Mouse (Mus musculus): ENCODE measurements around the gene Mgst3. TPM values are rescaled to one million over a fixed set of nuclear protein-coding genes. Genes with fewer than 3 reads are reported as not detected.

Mgst3 gene
- 0.43 to 3.1 TPM (median 3.0 TPM) in 3 replicates for total RNA-seq (2017)

- ATAC-seq (replicated peaks; ENCODE audit: insufficient number of reproducible peaks, low FRiP score, low TSS enrichment, poor library complexity, severe bottlenecking) = peak; percentile 79
Measured at GRCm38 (mm10) chr1:167393683-167394492, at the start of gene Mgst3. Mgst3 (minus strand) TSS chr1:167393841.

GRCm38 (mm10) chr1:167438231-167438885 lies 44.7 kb upstream of the Mgst3 start:
- ATAC-seq (replicated peaks; ENCODE audit: insufficient number of reproducible peaks, low FRiP score, low TSS enrichment, poor library complexity, severe bottlenecking) = no peak

- no peak for ATAC-seq (replicated peaks; ENCODE audit: insufficient number of reproducible peaks, low FRiP score, low TSS enrichment, poor library complexity, severe bottlenecking)
Measured at GRCm38 (mm10) chr1:167437091-167437490, 43.5 kb upstream of the Mgst3 start.

- no peak for ATAC-seq (replicated peaks; ENCODE audit: insufficient number of reproducible peaks, low FRiP score, low TSS enrichment, poor library complexity, severe bottlenecking)
Measured at GRCm38 (mm10) chr1:167436186-167436975, 42.7 kb upstream of the Mgst3 start.

GRCm38 (mm10) chr1:167434931-167435330 lies 41.3 kb upstream of the Mgst3 start:
- ATAC-seq (replicated peaks; ENCODE audit: insufficient number of reproducible peaks, low FRiP score, low TSS enrichment, poor library complexity, severe bottlenecking) = no peak

GRCm38 (mm10) chr1:167430976-167431676 lies 37.5 kb upstream of the Mgst3 start:
- no peak for ATAC-seq (replicated peaks; ENCODE audit: insufficient number of reproducible peaks, low FRiP score, low TSS enrichment, poor library complexity, severe bottlenecking)

GRCm38 (mm10) chr1:167426681-167427080 lies 33.0 kb upstream of the Mgst3 start:
- no peak for ATAC-seq (replicated peaks; ENCODE audit: insufficient number of reproducible peaks, low FRiP score, low TSS enrichment, poor library complexity, severe bottlenecking)

GRCm38 (mm10) chr1:167425572-167425971 lies 31.9 kb upstream of the Mgst3 start:
- no peak for ATAC-seq (replicated peaks; ENCODE audit: insufficient number of reproducible peaks, low FRiP score, low TSS enrichment, poor library complexity, severe bottlenecking)

- ATAC-seq (replicated peaks; ENCODE audit: insufficient number of reproducible peaks, low FRiP score, low TSS enrichment, poor library complexity, severe bottlenecking) = no peak
Measured at GRCm38 (mm10) chr1:167422501-167423240, 29.0 kb upstream of the Mgst3 start.

GRCm38 (mm10) chr1:167414846-167415245 lies 21.2 kb upstream of the Mgst3 start:
- ATAC-seq (replicated peaks; ENCODE audit: insufficient number of reproducible peaks, low FRiP score, low TSS enrichment, poor library complexity, severe bottlenecking) = 0 out of 2 replicates have a peak, but pooled peaks have one; percentile 53

GRCm38 (mm10) chr1:167411991-167412715 lies 18.5 kb upstream of the Mgst3 start:
- ATAC-seq (replicated peaks; ENCODE audit: insufficient number of reproducible peaks, low FRiP score, low TSS enrichment, poor library complexity, severe bottlenecking) = no peak

GRCm38 (mm10) chr1:167409601-167410000 lies 16.0 kb upstream of the Mgst3 start:
- no peak for ATAC-seq (replicated peaks; ENCODE audit: insufficient number of reproducible peaks, low FRiP score, low TSS enrichment, poor library complexity, severe bottlenecking)

GRCm38 (mm10) chr1:167405237-167405636 lies 11.6 kb upstream of the Mgst3 start:
- no peak for ATAC-seq (replicated peaks; ENCODE audit: insufficient number of reproducible peaks, low FRiP score, low TSS enrichment, poor library complexity, severe bottlenecking)

GRCm38 (mm10) chr1:167393281-167393680 lies 360 bp downstream of the Mgst3 start:
- ATAC-seq (replicated peaks; ENCODE audit: insufficient number of reproducible peaks, low FRiP score, low TSS enrichment, poor library complexity, severe bottlenecking) = no peak

GRCm38 (mm10) chr1:167392687-167393086 lies 954 bp downstream of the Mgst3 start:
- ATAC-seq (replicated peaks; ENCODE audit: insufficient number of reproducible peaks, low FRiP score, low TSS enrichment, poor library complexity, severe bottlenecking) = no peak; the same call in 1 of the 2 replicates

GRCm38 (mm10) chr1:167392031-167392640 lies 1.5 kb downstream of the Mgst3 start:
- ATAC-seq (replicated peaks; ENCODE audit: insufficient number of reproducible peaks, low FRiP score, low TSS enrichment, poor library complexity, severe bottlenecking) = no peak

- no peak for ATAC-seq (replicated peaks; ENCODE audit: insufficient number of reproducible peaks, low FRiP score, low TSS enrichment, poor library complexity, severe bottlenecking)
Measured at GRCm38 (mm10) chr1:167391241-167391640, 2.4 kb downstream of the Mgst3 start.

Data from monocyte, adult 5-6 weeks (primary cell).